Mouse (Mus musculus) cerebellum, adult 2 months (tissue): ENCODE results near the gene Haus4.

Experiments used
- CTCF ChIP-seq: fragments of 200-500 bp; IDR thresholded peaks from 2 replicates; pipeline ENCODE4 v1.5.1; 2011; ENCODE audit warnings: low read depth, mild to moderate bottlenecking, control low read depth, low read length, moderate library complexity, borderline replicate concordance; ENCODE audit not compliant: insufficient read depth
- POLR2A ChIP-seq: fragments of 200-500 bp; IDR thresholded peaks from 2 replicates; pipeline ENCODE4 v1.6.1; 2011; ENCODE audit warnings: low read length, control low read depth, borderline replicate concordance; ENCODE audit not compliant: insufficient read depth

- TF ChIP-seq CTCF (no peak), POLR2A (no peak)
Observed at GRCm38 (mm10) chr14:54560527-54561242, 6.3 kb upstream of the Haus4 start.
